Mouse (Mus musculus) cortical plate, adult 2 months (tissue): Measurements from ENCODE around the gene Olfr1344.

ENCODE experiments used
- CTCF ChIP-seq: fragments of 200-500 bp; IDR thresholded peaks from 2 replicates; pipeline ENCODE4 v1.5.1; 2011; ENCODE audit warnings: mild to moderate bottlenecking, control low read depth, low read length; ENCODE audit not compliant: insufficient read depth; ENCODE audit errors: extremely low read depth
- POLR2A ChIP-seq: fragments of 200-500 bp; IDR thresholded peaks from 2 replicates; pipeline ENCODE4 v1.6.1; 2011; ENCODE audit warnings: mild to moderate bottlenecking, low read length, control low read depth; ENCODE audit not compliant: insufficient read depth; ENCODE audit errors: extremely low read depth

DNA sequence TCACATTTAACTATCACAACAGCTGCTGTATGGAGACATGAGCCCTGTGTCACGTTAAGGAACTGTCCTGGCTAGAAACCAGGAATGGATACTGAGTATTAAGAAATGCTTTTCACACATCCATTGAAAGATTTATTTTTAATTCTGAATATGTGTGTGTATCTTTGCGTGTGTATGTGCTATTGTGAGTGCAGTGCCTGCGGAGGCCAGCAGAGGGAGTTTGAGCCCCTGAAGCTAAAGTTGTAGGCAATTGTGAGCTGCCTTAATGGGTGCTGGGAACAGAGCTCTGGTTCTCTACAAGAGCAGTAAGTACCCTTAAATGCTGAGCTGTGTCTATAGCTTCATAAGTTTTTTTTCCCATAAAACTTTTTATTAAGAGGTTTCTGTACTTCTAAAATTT lies 9.1 kb upstream of the Olfr1344 start:
- TF ChIP-seq POLR2A, result no peak
- no peak for TF ChIP-seq CTCF
